Mouse (Mus musculus): ENCODE results near the gene Trappc3. TPM values are rescaled to one million over a fixed set of nuclear protein-coding genes. Genes with fewer than 3 reads are reported as not detected.
A peak's percentile ranks its signal among the peaks of the same experiment; 100 is the strongest.

The Trappc3 gene
- polyA plus RNA-seq, 1 experiment from 2014 or later: 180 TPM

GRCm38 (mm10) chr4:126321111-126321853 lies 59.2 kb downstream of the Trappc3 start, which contains the start of gene Adprhl2:
TSS of gene Adprhl2 (minus strand) at chr4:126321703.
- Histone ChIP-seq H3K4me2 (peak within 1 kb of the TSS; percentile 58), H3K9ac (peak within 1 kb of the TSS; percentile 72), H3K36me3 (peaks cover 17% of the 10 kb centered on the region), H3K9me3 (no peaks in the 10 kb centered on the region), H3K4me1 (replicated peaks) (peaks cover 27% of the 10 kb centered on the region), H3K27me3 (peaks cover 8% of the 10 kb centered on the region; the same call in 1 of the 2 replicates), H3K4me3 (peak within 1 kb of the TSS; percentile 70), H3K27ac (replicated peaks) (peak within 1 kb of the TSS; percentile 90)
- ATAC-seq (ENCODE audit: low FRiP score, low read depth): peak; percentile 85
- WGBS: under 1% methylated on average over 80 of the region's 80 CpGs

- peak overlapping the region; percentile 35; the same call in 1 of the 2 replicates for H3K9ac ChIP-seq
Measured at GRCm38 (mm10) chr4:126321854-126322511, 59.9 kb downstream of the Trappc3 start.

GRCm38 (mm10) chr4:126322646-126323045 lies 60.5 kb downstream of the Trappc3 start:
- no peak overlapping the region for H3K4me2 ChIP-seq
- ATAC-seq (ENCODE audit: low FRiP score, low read depth): no peak
- H3K9ac ChIP-seq: no peak overlapping the region
- no peak overlapping the region for H3K27ac ChIP-seq (replicated peaks)
- H3K36me3 ChIP-seq: peaks cover 5% of the 10 kb centered on the region; the same call in 1 of the 2 replicates
- no peaks in the 10 kb centered on the region for H3K9me3 ChIP-seq
- peaks cover 27% of the 10 kb centered on the region for H3K4me1 ChIP-seq (replicated peaks)
- H3K4me3 ChIP-seq: no peak overlapping the region
- peaks cover 8% of the 10 kb centered on the region; the same call in 1 of the 2 replicates for H3K27me3 ChIP-seq
- 94% methylated on average over 13 of the region's 13 CpGs for WGBS

More at GRCm38 (mm10) chr4:126321854-126322511, 59.9 kb downstream of the Trappc3 start:
- H3K4me1 ChIP-seq (replicated peaks): peaks cover 27% of the 10 kb centered on the region
- H3K27me3 ChIP-seq: peaks cover 8% of the 10 kb centered on the region; the same call in 1 of the 2 replicates
- H3K27ac ChIP-seq (replicated peaks): peak overlapping the region; percentile 90; the same call in 1 of the 2 replicates
- peaks cover 10% of the 10 kb centered on the region; the same call in 1 of the 2 replicates for H3K36me3 ChIP-seq
- peak overlapping the region; percentile 70 for H3K4me3 ChIP-seq
- no peaks in the 10 kb centered on the region for H3K9me3 ChIP-seq
- 55% methylated on average over 28 of the region's 28 CpGs for WGBS
- H3K4me2 ChIP-seq: peak overlapping the region; percentile 58
- ATAC-seq (ENCODE audit: low FRiP score, low read depth): peak; percentile 40; the same call in 1 of the 2 replicates

GRCm38 (mm10) chr4:126324861-126325260 lies 62.7 kb downstream of the Trappc3 start:
- WGBS: 25% methylated on average over 13 of the region's 13 CpGs
- Histone ChIP-seq H3K27me3 (peaks cover 8% of the 10 kb centered on the region; the same call in 1 of the 2 replicates), H3K36me3 (no peaks in the 10 kb centered on the region), H3K4me1 (replicated peaks) (peaks cover 23% of the 10 kb centered on the region), H3K4me3 (no peak overlapping the region), H3K27ac (replicated peaks) (peak overlapping the region; percentile 2; the same call in 1 of the 2 replicates), H3K4me2 (peak overlapping the region; percentile 34), H3K9ac (no peak overlapping the region), H3K9me3 (no peaks in the 10 kb centered on the region)
- no peak for ATAC-seq (ENCODE audit: low FRiP score, low read depth)

GRCm38 (mm10) chr4:126325281-126325861 lies 63.2 kb downstream of the Trappc3 start, which contains the start of gene Tekt2:
TSS of gene Tekt2 (minus strand) at chr4:126325688.
- no peaks in the 10 kb centered on the region for H3K36me3 ChIP-seq
- H3K27ac ChIP-seq (replicated peaks): peak within 1 kb of the TSS; percentile 2; the same call in 1 of the 2 replicates
- 14% methylated on average over 23 of the region's 23 CpGs for WGBS
- peaks cover 8% of the 10 kb centered on the region; the same call in 1 of the 2 replicates for H3K27me3 ChIP-seq
- no peaks in the 10 kb centered on the region for H3K9me3 ChIP-seq
- H3K4me1 ChIP-seq (replicated peaks): peaks cover 18% of the 10 kb centered on the region
- peak within 1 kb of the TSS; percentile 34 for H3K4me2 ChIP-seq
- no peak within 1 kb of the TSS for H3K9ac ChIP-seq
- no peak within 1 kb of the TSS for H3K4me3 ChIP-seq
- ATAC-seq (ENCODE audit: low FRiP score, low read depth): no peak

Other genes starting within 250 kb of the Trappc3 start
- gene Csf3r, start 237.8 kb upstream of the Trappc3 start, polyA plus RNA-seq (2015; fragmentation: Nextera tagmentation; extraction: Ambion mirVana): 0.74 and 0.96 TPM in 2 replicates
- gene Mrps15, start 215.4 kb upstream of the Trappc3 start, polyA plus RNA-seq (2015; fragmentation: Nextera tagmentation; extraction: Ambion mirVana): 123 and 129 TPM in 2 replicates
- 38.5 and 42.1 TPM in 2 replicates for gene Oscp1, start 203.8 kb upstream of the Trappc3 start, polyA plus RNA-seq (2015; fragmentation: Nextera tagmentation; extraction: Ambion mirVana)
- gene Lsm10, start 165.7 kb upstream of the Trappc3 start, polyA plus RNA-seq (2015; fragmentation: Nextera tagmentation; extraction: Ambion mirVana): 45.8 and 50.3 TPM in 2 replicates
- 29.6 and 33.9 TPM in 2 replicates for gene Stk40, start 158.4 kb upstream of the Trappc3 start, polyA plus RNA-seq (2015; fragmentation: Nextera tagmentation; extraction: Ambion mirVana)
- 14.5 and 15.1 TPM in 2 replicates for gene Eva1b, start 114.6 kb upstream of the Trappc3 start, polyA plus RNA-seq (2015; fragmentation: Nextera tagmentation; extraction: Ambion mirVana)
- 1.4 and 2.0 TPM in 2 replicates for gene Sh3d21, start 98.8 kb upstream of the Trappc3 start, polyA plus RNA-seq (2015; fragmentation: Nextera tagmentation; extraction: Ambion mirVana)
- gene Thrap3, start 59.6 kb upstream of the Trappc3 start, polyA plus RNA-seq (2015; fragmentation: Nextera tagmentation; extraction: Ambion mirVana): 130 and 141 TPM in 2 replicates
- 82.9 and 97.5 TPM in 2 replicates for gene Map7d1, start 6.0 kb upstream of the Trappc3 start, polyA plus RNA-seq (2015; fragmentation: Nextera tagmentation; extraction: Ambion mirVana)
- 6.9 and 8.1 TPM in 2 replicates for gene Col8a2, start 24.5 kb downstream of the Trappc3 start, polyA plus RNA-seq (2015; fragmentation: Nextera tagmentation; extraction: Ambion mirVana)
- gene Adprhl2, start 59.4 kb downstream of the Trappc3 start, polyA plus RNA-seq (2015; fragmentation: Nextera tagmentation; extraction: Ambion mirVana): 78.6 and 86.1 TPM in 2 replicates
- gene Tekt2, start 63.4 kb downstream of the Trappc3 start, polyA plus RNA-seq (2015; fragmentation: Nextera tagmentation; extraction: Ambion mirVana): 10.7 and 11.4 TPM in 2 replicates
- gene Ago3, start 167.2 kb downstream of the Trappc3 start, polyA plus RNA-seq (2015; fragmentation: Nextera tagmentation; extraction: Ambion mirVana): 15.5 and 16.3 TPM in 2 replicates
- gene Ago1, start 206.3 kb downstream of the Trappc3 start, polyA plus RNA-seq (2015; fragmentation: Nextera tagmentation; extraction: Ambion mirVana): 9.2 and 11.7 TPM in 2 replicates